Mouse (Mus musculus): ENCODE measurements around the gene Calhm3. TPM values are rescaled to one million over a fixed set of nuclear protein-coding genes. Genes with fewer than 3 reads are reported as not detected.

Calhm3 gene
- polyA plus RNA-seq, 2 experiments = not detected

- no peak for ATAC-seq (ENCODE audit: insufficient read depth)
- Histone ChIP-seq H3K4me3 (ENCODE audit: insufficient read depth in 1 of 2, low read depth in 2 of 2, low read length in 2 of 2) (no peak overlapping the region), H3K27me3 (ENCODE audit: control insufficient read depth, insufficient read depth, low read length) (no peaks in the 10 kb centered on the region), H3K27ac (no peak overlapping the region), H3K36me3 (replicated peaks; ENCODE audit: control insufficient read depth, insufficient read depth, low read depth) (peaks cover 46% of the 10 kb centered on the region), H3K9ac (replicated peaks) (no peak overlapping the region), H3K4me1 (replicated peaks; ENCODE audit: control insufficient read depth in 2 of 2, insufficient read depth in 2 of 2, low read length in 1 of 2) (no peaks in the 10 kb centered on the region), H3K4me2 (ENCODE audit: low read depth) (no peak overlapping the region), H3K9me3 (ENCODE audit: control insufficient read depth, low read length) (no peaks in the 10 kb centered on the region)
- DNase-seq (ENCODE audit: low read depth in 3 of 3, low spot score in 3 of 3) = no peak
- TF ChIP-seq EP300 (IDR thresholded peaks at IDR 0.05; ENCODE audit: low read depth) = no peak
- TF ChIP-seq CTCF (IDR thresholded peaks at IDR 0.05; ENCODE audit: low read depth) = no peak
- WGBS (ENCODE audit: insufficient replicate concordance) = 85% methylated on average over 10 of the region's 10 CpGs
Observed at GRCm38 (mm10) chr19:47128164-47128563, 29.4 kb downstream of the Calhm3 start.

- WGBS (ENCODE audit: insufficient replicate concordance) = 16% methylated on average over 2 of the region's 2 CpGs
- H3K36me3 ChIP-seq (replicated peaks; ENCODE audit: control insufficient read depth, insufficient read depth, low read depth) = peaks cover 20% of the 10 kb centered on the region
- TF ChIP-seq CTCF (IDR thresholded peaks at IDR 0.05; ENCODE audit: low read depth) (peak; percentile 76), EP300 (IDR thresholded peaks at IDR 0.05; ENCODE audit: low read depth) (no peak)
- H3K4me1 ChIP-seq (replicated peaks; ENCODE audit: control insufficient read depth in 2 of 2, insufficient read depth in 2 of 2, low read length in 1 of 2) = no peaks in the 10 kb centered on the region
- DNase-seq (ENCODE audit: low read depth in 3 of 3, low spot score in 3 of 3) = no peak
- ATAC-seq (ENCODE audit: insufficient read depth) = no peak
- H3K4me3 ChIP-seq (ENCODE audit: insufficient read depth in 1 of 2, low read depth in 2 of 2, low read length in 2 of 2) = no peak overlapping the region
- H3K9me3 ChIP-seq (ENCODE audit: control insufficient read depth, low read length) = no peaks in the 10 kb centered on the region
- no peaks in the 10 kb centered on the region for H3K27me3 ChIP-seq (ENCODE audit: control insufficient read depth, insufficient read depth, low read length)
- H3K4me2 ChIP-seq (ENCODE audit: low read depth) = no peak overlapping the region
- H3K9ac ChIP-seq (replicated peaks) = no peak overlapping the region
- no peak overlapping the region for H3K27ac ChIP-seq
Observed at GRCm38 (mm10) chr19:47122802-47123201, 34.8 kb downstream of the Calhm3 start.

- Histone ChIP-seq H3K36me3 (replicated peaks; ENCODE audit: control insufficient read depth, insufficient read depth, low read depth) (peaks cover 28% of the 10 kb centered on the region), H3K27me3 (ENCODE audit: control insufficient read depth, insufficient read depth, low read length) (no peaks in the 10 kb centered on the region), H3K9ac (replicated peaks) (no peak overlapping the region), H3K9me3 (ENCODE audit: control insufficient read depth, low read length) (no peaks in the 10 kb centered on the region), H3K4me3 (ENCODE audit: insufficient read depth in 1 of 2, low read depth in 2 of 2, low read length in 2 of 2) (no peak overlapping the region), H3K4me2 (ENCODE audit: low read depth) (no peak overlapping the region), H3K27ac (no peak overlapping the region), H3K4me1 (replicated peaks; ENCODE audit: control insufficient read depth in 2 of 2, insufficient read depth in 2 of 2, low read length in 1 of 2) (no peaks in the 10 kb centered on the region)
- DNase-seq (ENCODE audit: low read depth in 3 of 3, low spot score in 3 of 3) = peak in 1 of 3 experiments; percentile 11
- no peak for ATAC-seq (ENCODE audit: insufficient read depth)
- TF ChIP-seq EP300 (IDR thresholded peaks at IDR 0.05; ENCODE audit: low read depth) (no peak), CTCF (IDR thresholded peaks at IDR 0.05; ENCODE audit: low read depth) (peak; percentile 81)
- 35% methylated on average over 4 of the region's 4 CpGs for WGBS (ENCODE audit: insufficient replicate concordance)
Observed at GRCm38 (mm10) chr19:47121054-47121453, 36.5 kb downstream of the Calhm3 start.

- WGBS (ENCODE audit: insufficient replicate concordance) = 59% methylated on average over 2 of the region's 2 CpGs
- Histone ChIP-seq H3K4me1 (replicated peaks; ENCODE audit: control insufficient read depth in 2 of 2, insufficient read depth in 2 of 2, low read length in 1 of 2) (no peaks in the 10 kb centered on the region), H3K4me3 (ENCODE audit: insufficient read depth in 1 of 2, low read depth in 2 of 2, low read length in 2 of 2) (no peak overlapping the region), H3K27me3 (ENCODE audit: control insufficient read depth, insufficient read depth, low read length) (no peaks in the 10 kb centered on the region), H3K36me3 (replicated peaks; ENCODE audit: control insufficient read depth, insufficient read depth, low read depth) (peaks cover 32% of the 10 kb centered on the region), H3K9me3 (ENCODE audit: control insufficient read depth, low read length) (no peaks in the 10 kb centered on the region), H3K27ac (no peak overlapping the region), H3K9ac (replicated peaks) (no peak overlapping the region), H3K4me2 (ENCODE audit: low read depth) (no peak overlapping the region)
- ATAC-seq (ENCODE audit: insufficient read depth) (no peak), DNase-seq (ENCODE audit: low read depth in 3 of 3, low spot score in 3 of 3) (no peak)
- TF ChIP-seq CTCF (IDR thresholded peaks at IDR 0.05; ENCODE audit: low read depth) = no peak
- no peak for TF ChIP-seq EP300 (IDR thresholded peaks at IDR 0.05; ENCODE audit: low read depth)
Observed at GRCm38 (mm10) chr19:47118634-47119033, 38.9 kb downstream of the Calhm3 start.

GRCm38 (mm10) chr19:47104641-47105271 lies 52.8 kb downstream of the Calhm3 start:
- no peaks in the 10 kb centered on the region for H3K27me3 ChIP-seq (ENCODE audit: control insufficient read depth, insufficient read depth, low read length)
- ATAC-seq (ENCODE audit: insufficient read depth) (no peak), DNase-seq (ENCODE audit: low read depth in 3 of 3, low spot score in 3 of 3) (no peak)
- H3K27ac ChIP-seq = no peak overlapping the region
- H3K9ac ChIP-seq (replicated peaks) = no peak overlapping the region
- H3K4me1 ChIP-seq (replicated peaks; ENCODE audit: control insufficient read depth in 2 of 2, insufficient read depth in 2 of 2, low read length in 1 of 2) = no peaks in the 10 kb centered on the region
- no peak overlapping the region for H3K4me3 ChIP-seq (ENCODE audit: insufficient read depth in 1 of 2, low read depth in 2 of 2, low read length in 2 of 2)
- no peak overlapping the region for H3K4me2 ChIP-seq (ENCODE audit: low read depth)
- WGBS (ENCODE audit: insufficient replicate concordance) = 81% methylated on average over 9 of the region's 9 CpGs
- H3K9me3 ChIP-seq (ENCODE audit: control insufficient read depth, low read length) = no peaks in the 10 kb centered on the region
- peaks cover 68% of the 10 kb centered on the region for H3K36me3 ChIP-seq (replicated peaks; ENCODE audit: control insufficient read depth, insufficient read depth, low read depth)
- TF ChIP-seq EP300 (IDR thresholded peaks at IDR 0.05; ENCODE audit: low read depth) = no peak
- TF ChIP-seq CTCF (IDR thresholded peaks at IDR 0.05; ENCODE audit: low read depth) = no peak

Other genes starting within 250 kb of the Calhm3 start
- gene Ina, start 143.1 kb downstream of the Calhm3 start, polyA plus RNA-seq (2012; rRNA removed) = 0.02 and 0.36 TPM in 2 replicates
- 0.09 TPM in 1 of 2 replicates, not detected in the other for gene Ina, start 143.1 kb downstream of the Calhm3 start, polyA plus RNA-seq (2014; fragmentation: Nextera tagmentation; extraction: Ambion mirVana)
- gene Nt5c2, start 142.6 kb downstream of the Calhm3 start, polyA plus RNA-seq (2012; rRNA removed) = 10.7 and 14.9 TPM in 2 replicates
- gene Nt5c2, start 142.6 kb downstream of the Calhm3 start, polyA plus RNA-seq (2014; fragmentation: Nextera tagmentation; extraction: Ambion mirVana) = 45.0 and 52.3 TPM in 2 replicates
- gene Pcgf6, start 106.9 kb downstream of the Calhm3 start, polyA plus RNA-seq (2012; rRNA removed) = 6.2 and 10.4 TPM in 2 replicates
- gene Pcgf6, start 106.9 kb downstream of the Calhm3 start, polyA plus RNA-seq (2014; fragmentation: Nextera tagmentation; extraction: Ambion mirVana) = 7.5 and 9.8 TPM in 2 replicates
- 3.1 and 4.7 TPM in 2 replicates for gene Taf5, start 90.0 kb downstream of the Calhm3 start, polyA plus RNA-seq (2012; rRNA removed)
- gene Taf5, start 90.0 kb downstream of the Calhm3 start, polyA plus RNA-seq (2014; fragmentation: Nextera tagmentation; extraction: Ambion mirVana) = 5.3 and 6.0 TPM in 2 replicates
- gene Usmg5, start 67.1 kb downstream of the Calhm3 start, polyA plus RNA-seq (2012; rRNA removed) = 351 and 427 TPM in 2 replicates
- 916 and 969 TPM in 2 replicates for gene Usmg5, start 67.1 kb downstream of the Calhm3 start, polyA plus RNA-seq (2014; fragmentation: Nextera tagmentation; extraction: Ambion mirVana)
- gene Pdcd11, start 67.0 kb downstream of the Calhm3 start, polyA plus RNA-seq (2012; rRNA removed) = 5.2 and 8.0 TPM in 2 replicates
- gene Pdcd11, start 67.0 kb downstream of the Calhm3 start, polyA plus RNA-seq (2014; fragmentation: Nextera tagmentation; extraction: Ambion mirVana) = 3.5 and 4.5 TPM in 2 replicates
- gene Calhm2, start 19.5 kb downstream of the Calhm3 start, polyA plus RNA-seq (2012; rRNA removed) = 1.4 and 1.5 TPM in 2 replicates
- 0.29 and 0.48 TPM in 2 replicates for gene Calhm2, start 19.5 kb downstream of the Calhm3 start, polyA plus RNA-seq (2014; fragmentation: Nextera tagmentation; extraction: Ambion mirVana)
- gene Calhm1, start 13.5 kb downstream of the Calhm3 start, polyA plus RNA-seq (2012; rRNA removed) = not detected in 2 replicates
- gene Calhm1, start 13.5 kb downstream of the Calhm3 start, polyA plus RNA-seq (2014; fragmentation: Nextera tagmentation; extraction: Ambion mirVana) = not detected in 2 replicates
- 0.70 and 0.79 TPM in 2 replicates for gene Neurl1a, start 21.1 kb upstream of the Calhm3 start, polyA plus RNA-seq (2012; rRNA removed)
- 0.53 and 0.82 TPM in 2 replicates for gene Neurl1a, start 21.1 kb upstream of the Calhm3 start, polyA plus RNA-seq (2014; fragmentation: Nextera tagmentation; extraction: Ambion mirVana)